Mouse (Mus musculus) ES-E14 (cell line): Measurements from ENCODE around the gene E130311K13Rik.

ENCODE experiments used
- CHD2 ChIP-seq: IDR thresholded peaks from 2 replicates; pipeline ENCODE4 v1.6.1; 2014; ENCODE audit warnings: mild to moderate bottlenecking, low read depth, low read length, inconsistent platforms
- MAFK ChIP-seq: IDR thresholded peaks from 2 replicates; pipeline ENCODE4 v1.6.1; 2014; ENCODE audit warnings: mild to moderate bottlenecking, low read depth, low read length, inconsistent platforms; ENCODE audit not compliant: insufficient read depth
- ZC3H11A ChIP-seq: IDR thresholded peaks from 2 replicates; pipeline ENCODE4 v1.6.1; 2012; ENCODE audit warnings: low read depth, mild to moderate bottlenecking, inconsistent platforms, low read length, borderline replicate concordance

DNA sequence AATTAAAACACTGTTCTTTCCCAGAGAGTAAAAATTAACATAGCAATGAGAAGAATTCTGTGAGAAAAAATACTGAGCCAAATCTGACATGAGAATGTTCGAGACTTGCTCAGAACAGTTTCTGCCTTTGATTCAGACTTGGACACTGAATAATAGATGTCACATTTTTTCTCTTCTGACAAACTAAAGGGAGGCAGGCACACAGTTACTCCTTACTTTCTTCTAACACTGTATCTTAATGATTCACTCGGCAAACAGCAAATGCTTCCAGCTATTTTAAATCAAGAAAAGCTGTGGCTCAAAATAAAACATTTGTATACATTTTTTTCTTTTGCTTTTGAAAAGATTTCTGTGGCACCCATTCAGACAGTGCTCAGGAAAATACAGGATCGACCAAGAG lies 37.1 kb downstream of the E130311K13Rik start:
- TF ChIP-seq MAFK (no peak), ZC3H11A (no peak), CHD2 (no peak)
